Mouse (Mus musculus): ENCODE results near the gene Ifna6. TPM values are rescaled to one million over a fixed set of nuclear protein-coding genes. Genes with fewer than 3 reads are reported as not detected.

Ifna6 gene
- total RNA-seq, 2 experiments from 2014 or later: not detected

DNA sequence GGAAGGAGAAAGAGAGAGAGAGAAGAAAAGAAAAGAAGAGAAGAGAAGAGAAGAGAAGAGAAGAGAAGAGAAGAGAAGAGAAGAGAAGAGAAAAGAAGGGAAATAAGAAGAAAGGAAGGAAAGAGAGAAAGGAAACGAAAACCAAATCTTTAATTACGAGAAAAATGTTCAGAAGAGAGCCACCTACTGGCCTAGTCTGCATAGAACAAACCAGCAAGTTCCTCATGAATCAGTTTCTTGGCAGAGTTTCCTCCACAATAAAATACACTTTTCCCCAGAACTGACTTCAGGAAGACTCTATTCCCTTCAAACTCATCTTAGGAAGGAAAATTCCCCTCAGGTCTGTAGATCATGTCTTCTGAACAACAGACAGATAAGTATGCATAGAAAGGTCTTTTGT is 18.1 kb downstream of the Ifna6 start:
- DNase-seq (ENCODE audit: low spot score): no peak

DNA sequence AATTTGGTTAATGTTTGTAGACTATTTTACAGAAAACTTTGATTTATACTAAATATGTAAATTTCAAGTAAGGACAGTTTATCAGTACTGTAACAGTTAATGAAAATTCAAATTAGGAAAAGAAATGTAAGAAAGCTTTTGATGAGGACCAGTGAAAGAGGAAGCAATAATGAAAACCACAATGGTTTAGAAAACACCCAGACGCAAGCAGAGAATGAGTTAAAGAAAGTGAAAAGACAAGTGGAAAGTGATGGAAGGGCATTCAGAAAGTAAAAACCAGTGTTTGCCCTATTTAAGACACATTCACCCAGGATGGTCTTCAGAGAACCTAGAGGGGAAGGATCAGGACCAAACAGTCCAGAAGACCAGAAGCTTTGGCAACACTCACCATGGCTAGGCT is 22.5 kb downstream of the Ifna6 start, which contains the start of gene Ifna1:
Gene Ifna1 (plus strand): TSS at position 390 of the 400 bp plus-strand sequence.
- DNase-seq (ENCODE audit: low spot score): no peak

DNA sequence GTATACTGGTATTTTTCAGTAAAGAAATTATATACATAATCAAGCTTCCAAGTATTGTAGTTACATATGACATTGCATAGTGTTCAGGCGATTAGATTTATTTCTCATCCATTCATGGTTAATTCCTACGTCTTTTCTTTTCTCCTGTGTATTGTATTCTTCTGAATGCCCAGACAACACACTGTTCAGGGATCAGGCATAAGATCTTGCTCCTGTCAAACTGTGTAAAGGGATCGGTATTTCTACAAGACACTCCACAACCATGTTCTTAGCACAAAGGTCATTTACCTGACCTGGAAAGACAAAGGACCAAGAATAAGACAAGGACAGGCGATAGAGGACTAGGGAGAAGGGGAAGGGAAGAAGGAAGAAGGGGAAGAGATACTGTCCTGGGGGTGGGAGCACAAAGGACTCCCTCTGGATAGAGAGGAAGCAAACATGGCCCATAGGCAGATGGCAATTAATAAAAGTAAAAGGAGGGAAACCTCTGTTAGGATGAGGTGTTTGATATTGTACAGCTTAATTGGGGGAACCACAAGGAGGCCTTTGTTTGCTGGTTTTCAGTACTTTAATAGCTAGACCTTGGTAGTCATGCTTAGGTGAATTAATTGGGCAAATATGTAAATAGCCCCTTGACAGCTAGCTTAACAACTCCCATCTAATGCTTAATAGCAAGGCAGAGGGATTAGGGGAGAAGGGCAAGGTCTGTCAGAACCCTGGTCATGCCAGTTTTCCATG is 24.0 kb downstream of the Ifna6 start:
- no peak for DNase-seq (ENCODE audit: low spot score)

DNA sequence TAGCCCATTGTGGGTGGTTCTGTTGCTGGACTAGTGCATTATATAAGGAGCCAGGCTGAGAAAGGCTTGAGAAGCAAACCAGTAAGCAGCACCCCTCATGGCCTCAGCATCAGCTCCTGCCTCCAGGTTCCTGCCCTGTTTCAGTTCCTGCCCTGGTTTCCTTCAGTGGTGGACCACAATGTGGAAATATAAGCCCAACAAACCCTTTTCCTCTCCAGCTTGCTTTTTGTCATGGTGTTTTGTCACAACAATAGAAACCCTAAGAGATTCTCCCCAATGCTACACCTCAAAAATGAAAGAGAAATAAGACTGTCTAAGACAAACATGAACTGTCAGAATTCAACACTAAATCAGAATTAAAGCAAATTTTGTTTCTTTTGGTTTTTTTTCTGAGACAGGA is 32.0 kb downstream of the Ifna6 start:
- DNase-seq (ENCODE audit: low spot score): no peak

DNA sequence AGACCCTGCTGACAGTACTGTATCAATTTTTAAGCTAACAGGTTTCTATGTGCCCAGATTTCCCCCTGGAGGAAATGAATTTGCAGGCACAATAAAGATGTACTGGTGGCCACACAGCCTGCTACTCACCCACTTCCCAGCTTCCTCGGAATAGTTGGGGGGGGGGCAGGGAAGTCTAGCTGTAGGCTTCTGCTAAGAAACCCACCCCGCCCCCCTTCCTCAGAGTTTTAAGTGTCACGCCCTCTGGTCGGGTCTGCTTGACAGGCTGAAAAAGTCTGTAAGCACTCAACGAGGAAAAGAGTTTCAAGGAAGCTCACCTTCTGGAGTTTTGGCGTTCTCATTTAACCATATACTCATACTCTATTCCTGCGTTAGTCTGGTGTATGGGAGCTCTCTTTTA is 36.1 kb downstream of the Ifna6 start:
- no peak for DNase-seq (ENCODE audit: low spot score)

DNA sequence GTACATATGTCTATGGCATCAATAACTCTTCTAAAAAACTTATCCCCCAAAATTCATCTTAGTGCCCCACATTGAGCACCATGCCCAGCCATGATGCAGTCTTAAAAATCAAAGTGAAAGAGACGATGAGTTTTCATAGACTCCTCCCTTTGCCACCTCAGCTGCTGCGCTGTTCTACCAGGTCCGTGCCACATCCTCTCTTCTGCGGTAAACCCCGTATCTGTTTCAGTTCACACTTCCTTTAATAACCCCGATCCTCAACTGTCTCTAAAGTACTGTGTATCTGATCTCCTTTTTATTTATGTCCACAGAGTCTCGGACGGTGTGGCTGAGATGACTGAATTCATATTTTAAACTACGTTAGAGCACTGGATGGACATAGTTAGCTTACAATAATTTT is 37.4 kb downstream of the Ifna6 start:
- no peak for DNase-seq (ENCODE audit: low spot score)

DNA sequence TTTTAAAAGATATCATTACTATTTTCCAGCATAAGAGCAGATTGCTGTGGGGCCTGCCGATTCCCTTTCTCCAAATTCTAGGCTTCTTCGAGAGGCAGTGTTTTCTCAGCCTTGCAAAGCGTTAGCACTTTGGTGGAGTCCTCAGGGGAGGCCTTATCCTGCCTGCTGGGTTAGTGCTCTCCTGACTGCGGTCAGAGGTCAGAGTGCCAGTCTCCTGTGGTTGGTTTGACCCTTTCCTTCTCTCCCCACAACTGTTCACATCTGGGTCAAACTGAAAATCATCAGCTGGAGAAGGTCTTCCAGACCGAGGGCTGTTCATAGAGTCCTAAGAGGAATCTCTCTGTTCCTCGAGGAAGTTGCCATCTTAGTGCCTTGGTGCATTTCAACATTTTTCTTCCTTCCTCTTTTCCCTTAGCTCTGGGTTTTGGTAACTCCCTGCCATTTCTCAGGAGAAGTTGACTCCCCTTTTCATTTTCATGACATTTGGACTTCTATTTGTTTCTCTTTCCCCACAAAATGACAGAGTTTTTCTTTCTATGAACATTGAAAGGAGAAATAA is 37.9 kb downstream of the Ifna6 start:
- DNase-seq (ENCODE audit: low spot score): no peak

DNA sequence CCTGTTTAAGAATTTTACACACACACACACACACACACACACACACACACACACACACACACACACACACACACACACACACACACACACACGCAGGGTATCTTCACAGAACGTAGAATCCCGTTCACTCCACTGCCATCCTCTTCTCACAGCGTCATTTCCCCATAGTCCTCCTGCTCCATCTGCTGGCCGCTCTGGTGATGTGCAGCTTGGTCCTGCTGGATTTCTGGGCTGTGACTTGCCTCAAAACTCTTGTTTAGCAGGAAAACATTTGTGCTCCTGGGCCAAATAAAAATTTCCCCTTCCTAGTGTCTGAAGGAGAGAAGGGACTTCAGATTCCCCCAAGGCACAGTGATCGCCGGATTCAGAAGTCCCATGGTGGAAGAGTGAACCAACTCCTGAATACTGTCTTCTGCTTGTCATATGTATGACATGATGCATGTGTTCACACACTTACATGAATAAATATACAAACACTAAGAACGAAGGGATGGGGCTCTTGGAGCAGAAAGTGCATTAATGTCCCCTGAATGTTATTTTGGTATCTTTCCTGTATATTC is 40.2 kb downstream of the Ifna6 start:
- peak; percentile 71 for DNase-seq (ENCODE audit: low spot score)

DNA sequence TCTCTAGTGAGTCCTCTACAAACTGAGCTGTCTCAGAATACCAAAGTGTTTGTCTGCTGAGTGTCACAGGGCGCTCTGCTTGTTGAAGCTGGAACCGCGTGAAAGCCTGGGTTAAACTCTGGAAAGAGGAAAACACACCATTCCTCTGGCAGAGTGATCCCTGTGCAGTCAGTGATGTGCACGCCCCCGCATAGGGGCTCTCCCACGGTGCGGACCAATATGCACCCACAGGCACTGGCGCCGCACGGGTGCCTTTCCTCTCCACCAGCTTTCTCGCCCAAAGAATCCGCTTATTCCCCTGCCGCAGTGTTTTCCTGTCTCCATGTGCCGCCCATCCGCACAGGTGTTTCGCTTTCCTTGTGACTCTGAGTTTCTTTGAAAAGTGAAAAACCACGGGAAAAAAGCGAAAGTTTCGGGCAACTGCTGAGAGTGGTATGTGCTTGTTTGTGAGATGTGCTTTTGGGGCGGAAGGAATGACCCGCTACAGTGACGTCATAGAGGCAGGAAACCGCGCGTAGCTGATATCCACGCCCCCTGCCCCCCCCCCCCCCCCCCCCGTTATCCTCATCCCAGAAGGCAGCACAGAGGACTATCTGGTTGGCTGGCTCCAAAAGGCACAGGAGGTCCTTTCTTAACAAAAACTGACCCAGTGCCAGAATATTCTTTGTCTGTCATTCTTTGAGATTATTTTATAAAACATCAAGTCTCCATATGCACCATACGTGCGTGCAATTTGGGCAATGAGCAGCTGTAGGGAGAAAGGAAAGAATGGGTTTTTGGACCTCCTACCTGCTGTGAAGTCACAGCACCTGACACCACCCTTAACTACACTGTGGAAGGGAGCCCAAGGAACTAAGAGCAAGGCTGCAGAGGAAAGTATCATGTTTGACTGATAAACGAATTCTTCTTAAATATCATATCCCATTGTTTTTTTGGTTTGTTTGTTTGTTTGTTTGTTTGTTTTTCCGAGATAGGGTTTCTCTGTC is 41.0 kb downstream of the Ifna6 start:
- DNase-seq (ENCODE audit: low spot score): no peak

DNA sequence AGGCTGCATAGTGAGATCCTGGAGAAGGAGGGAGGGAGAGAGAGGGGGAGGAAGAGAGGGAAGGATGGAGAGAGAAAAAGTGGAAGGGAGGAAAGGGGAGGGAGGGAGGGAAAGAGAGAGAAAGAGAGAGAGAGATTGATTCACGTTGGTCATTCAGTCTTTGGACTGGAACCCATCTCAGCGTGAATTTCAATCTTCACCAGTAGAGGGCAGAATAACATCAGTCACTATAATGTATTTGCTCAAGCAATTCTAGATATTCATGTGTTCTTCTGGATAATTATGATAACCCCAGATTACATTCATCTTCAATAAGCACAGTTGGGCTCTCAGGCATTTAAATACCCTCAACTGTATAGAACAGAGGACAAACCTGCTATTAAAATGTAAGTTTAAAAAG is 45.5 kb downstream of the Ifna6 start:
- DNase-seq (ENCODE audit: low spot score): peak; percentile 40

DNA sequence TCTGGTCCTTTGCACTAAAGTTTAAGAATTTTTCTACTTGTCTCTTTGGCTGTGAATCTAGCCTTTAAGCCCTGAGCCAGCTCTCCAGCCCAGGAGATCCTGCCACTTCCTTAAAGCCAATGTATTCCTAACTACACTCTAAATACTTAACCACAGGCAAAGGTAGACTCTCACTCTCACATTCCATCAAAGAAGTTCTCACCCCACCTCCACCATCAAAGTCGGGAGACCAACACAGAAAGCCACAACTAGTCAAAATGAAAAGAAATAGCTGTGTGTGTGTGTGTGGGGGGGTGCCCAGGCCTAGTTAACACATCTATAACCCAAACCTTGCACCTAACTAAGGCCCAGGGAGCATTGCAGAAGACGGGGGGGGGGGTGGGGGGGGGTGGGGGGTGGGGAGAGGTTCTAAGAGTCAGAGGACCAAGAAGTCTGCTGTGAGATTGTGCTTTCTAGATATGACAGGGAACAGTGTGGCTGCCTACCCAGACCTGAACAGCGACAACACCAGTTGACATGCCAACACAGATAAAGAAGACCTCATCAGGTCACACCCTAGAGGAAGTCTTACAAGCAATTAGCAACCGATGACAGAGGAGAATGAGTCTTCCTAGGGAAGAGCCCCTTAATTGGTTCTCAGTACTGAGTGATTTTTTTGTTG is 48.3 kb downstream of the Ifna6 start:
- DNase-seq (ENCODE audit: low spot score): no peak

DNA sequence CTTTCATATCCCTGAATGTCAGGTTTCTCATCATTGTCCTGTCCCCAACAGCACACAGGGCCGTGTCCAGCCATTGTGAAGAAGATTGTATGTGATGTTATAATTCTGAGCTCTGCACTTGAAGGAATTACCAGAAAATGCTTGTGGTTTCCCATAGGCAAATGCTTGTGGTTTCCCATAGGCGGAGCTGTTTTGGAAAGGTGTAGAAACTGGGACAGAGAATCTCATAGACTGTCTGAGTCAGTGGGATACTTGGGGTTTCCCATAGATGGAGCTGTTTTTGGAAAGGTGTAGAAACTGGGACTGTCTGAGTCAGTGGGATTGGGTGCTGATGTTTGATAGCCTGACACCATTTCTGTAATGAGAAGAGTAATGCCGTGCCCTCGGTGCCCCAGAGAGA is 49.3 kb downstream of the Ifna6 start:
- DNase-seq (ENCODE audit: low spot score): no peak

Other genes with a start within 250 kb of the Ifna6 start
- gene Ifna9, start 235.0 kb upstream of the Ifna6 start, total RNA-seq (2021): not detected
- gene Ifna12, start 224.0 kb upstream of the Ifna6 start, total RNA-seq (2021): not detected
- not detected for gene C87499, start 193.0 kb upstream of the Ifna6 start, total RNA-seq (2021)
- not detected for gene Ifna13, start 183.0 kb upstream of the Ifna6 start, total RNA-seq (2021)
- not detected for gene Ifna16, start 150.5 kb upstream of the Ifna6 start, total RNA-seq (2021)
- not detected for gene Ifna2, start 143.5 kb upstream of the Ifna6 start, total RNA-seq (2021)
- gene Ifnab, start 136.1 kb upstream of the Ifna6 start, total RNA-seq (2021): not detected
- gene Gm26566, start 105.6 kb upstream of the Ifna6 start, total RNA-seq (2021): under 1 TPM in 1 of 2 experiments, not detected in 1; 0.21 TPM
- gene Klhl9, start 105.0 kb upstream of the Ifna6 start, total RNA-seq (2021): 10 to 100 TPM; 50.5 to 62.5 TPM
- gene Gm13271, start 72.5 kb upstream of the Ifna6 start, total RNA-seq (2021): not detected
- not detected for gene Gm13283, start 67.3 kb upstream of the Ifna6 start, total RNA-seq (2021)
- gene Gm13290, start 53.6 kb upstream of the Ifna6 start, total RNA-seq (2021): not detected
- not detected for gene Gm13289, start 50.5 kb upstream of the Ifna6 start, total RNA-seq (2021)
- not detected for gene Gm13272, start 47.6 kb upstream of the Ifna6 start, total RNA-seq (2021)
- gene Ifnz, start 45.3 kb upstream of the Ifna6 start, total RNA-seq (2021): not detected
- gene Gm13276, start 41.7 kb upstream of the Ifna6 start, total RNA-seq (2021): not detected
- not detected for gene Gm13277, start 38.8 kb upstream of the Ifna6 start, total RNA-seq (2021)
- gene Gm13278, start 35.9 kb upstream of the Ifna6 start, total RNA-seq (2021): not detected
- not detected for gene Gm13275, start 32.9 kb upstream of the Ifna6 start, total RNA-seq (2021)
- not detected for gene Gm13279, start 30.0 kb upstream of the Ifna6 start, total RNA-seq (2021)
- gene Gm13285, start 27.8 kb upstream of the Ifna6 start, total RNA-seq (2021): not detected
- gene Gm13287, start 24.2 kb upstream of the Ifna6 start, total RNA-seq (2021): not detected
- not detected for gene Gm13288, start 21.9 kb upstream of the Ifna6 start, total RNA-seq (2021)
- gene Ifna7, start 11.2 kb upstream of the Ifna6 start, total RNA-seq (2021): not detected
- not detected for gene Ifna11, start 7.5 kb upstream of the Ifna6 start, total RNA-seq (2021)
- not detected for gene Ifna5, start 8.1 kb downstream of the Ifna6 start, total RNA-seq (2021)
- gene Ifna4, start 14.4 kb downstream of the Ifna6 start, total RNA-seq (2021): not detected
- not detected for gene Ifna1, start 22.7 kb downstream of the Ifna6 start, total RNA-seq (2021)
- gene Ifne, start 52.8 kb downstream of the Ifna6 start, total RNA-seq (2021): not detected